Mouse (Mus musculus) C2C12 (cell line): ENCODE results near the gene Nop53.

Experiments used
- CTCF ChIP-seq: IDR thresholded peaks from one replicate; pipeline ENCODE4 v1.5.1; 2011; ENCODE audit not compliant: control insufficient read depth, insufficient read depth, insufficient read length
- MYOD1 ChIP-seq: IDR thresholded peaks from one replicate; pipeline ENCODE4 v1.6.1; 2011; ENCODE audit warnings: low read depth; ENCODE audit not compliant: control insufficient read depth, insufficient read length
- USF1 ChIP-seq: IDR thresholded peaks from one replicate; pipeline ENCODE4 v1.6.1; 2011; ENCODE audit warnings: low read depth, mild to moderate bottlenecking, control low read depth, moderate library complexity

- TF ChIP-seq CTCF (no peak), USF1 (no peak), MYOD1 (no peak)
Observed at GRCm38 (mm10) chr7:15955509-15955908, 9.6 kb upstream of the Nop53 start.
